Mouse (Mus musculus) G1E-ER4 (cell line): ENCODE data around the gene Olfr317. TPM values are rescaled to one million over a fixed set of nuclear protein-coding genes. Genes with fewer than 3 reads are reported as not detected.

Experiments
- GATA1 ChIP-seq: IDR thresholded peaks from one replicate; pipeline ENCODE4 v1.8.0; 2012; ENCODE audit warnings: low read length, inconsistent platforms
- polyA plus RNA-seq: library from polyadenylated mRNA; stranded (reverse); fragments of >175 nt; gene quantifications from 2 replicates; pipeline ENCODE4 v1.2.3, GENCODE M21; 2012

Gene Olfr317
- polyA plus RNA-seq = not detected in 2 replicates

DNA sequence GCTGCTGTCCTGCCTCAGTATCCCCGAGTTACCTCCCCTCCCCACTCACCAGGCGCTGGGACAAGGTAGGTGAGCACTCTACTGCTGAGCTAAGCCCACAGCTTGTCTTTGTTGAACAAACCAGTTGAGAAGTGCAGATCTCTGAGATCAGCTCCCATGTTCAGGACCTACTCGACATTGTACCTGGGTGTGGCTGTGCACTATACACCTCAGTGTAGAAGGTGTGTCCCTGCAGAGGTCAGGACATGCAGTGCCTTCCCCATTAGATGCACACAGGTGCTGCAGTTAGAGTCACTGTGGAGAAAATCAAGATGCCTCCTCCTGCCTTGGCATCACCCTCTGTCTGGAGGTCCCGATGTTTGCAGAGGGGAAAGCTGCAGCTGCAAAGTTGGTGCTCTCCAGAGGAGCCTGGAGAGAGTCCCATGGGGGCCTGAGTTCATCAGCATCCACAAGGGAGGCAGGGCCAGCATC lies at the start of gene Olfr317:
TSS of gene Olfr317 (minus strand) at position 421 of the 471 bp plus-strand sequence.
- no peak for TF ChIP-seq GATA1

DNA sequence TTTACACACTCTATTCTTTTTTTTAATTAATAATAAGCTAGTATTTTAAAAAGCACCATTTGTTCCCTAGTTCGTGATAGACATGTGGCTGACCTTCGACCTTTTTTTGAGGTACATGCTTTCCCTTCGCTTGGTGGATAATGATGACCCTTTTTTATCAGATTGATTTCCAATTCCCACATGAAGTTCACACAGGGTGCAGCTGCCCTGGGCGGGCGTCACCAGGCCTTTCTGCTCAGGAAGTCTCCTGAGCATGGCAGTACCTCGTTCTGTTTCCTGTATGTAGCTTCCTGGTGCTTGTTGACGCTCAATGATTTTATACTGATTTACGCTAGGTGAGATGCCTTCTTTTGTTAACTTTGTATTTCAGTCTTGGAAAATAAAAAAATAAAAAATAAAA lies 49.3 kb upstream of the Olfr317 start:
- no peak for TF ChIP-seq GATA1

DNA sequence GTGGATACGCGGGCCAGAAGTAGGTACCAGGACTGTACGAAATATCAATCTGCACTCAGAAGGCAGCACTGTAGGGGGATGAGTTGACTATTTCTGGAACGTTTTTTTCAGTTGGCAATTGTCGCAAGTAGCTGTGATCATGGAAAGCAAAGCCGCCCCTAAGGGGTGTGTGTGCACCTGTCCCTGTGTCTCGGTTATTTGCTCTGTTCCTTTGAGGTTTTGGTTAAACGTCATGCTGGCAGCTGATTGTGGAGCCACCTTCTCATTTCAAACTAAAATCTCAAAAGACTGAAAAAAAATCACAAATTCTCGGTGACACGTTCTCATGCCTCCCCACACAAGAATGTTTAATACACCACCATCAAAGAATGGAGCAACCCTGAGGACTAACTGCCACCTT lies 48.6 kb upstream of the Olfr317 start:
- no peak for TF ChIP-seq GATA1

DNA sequence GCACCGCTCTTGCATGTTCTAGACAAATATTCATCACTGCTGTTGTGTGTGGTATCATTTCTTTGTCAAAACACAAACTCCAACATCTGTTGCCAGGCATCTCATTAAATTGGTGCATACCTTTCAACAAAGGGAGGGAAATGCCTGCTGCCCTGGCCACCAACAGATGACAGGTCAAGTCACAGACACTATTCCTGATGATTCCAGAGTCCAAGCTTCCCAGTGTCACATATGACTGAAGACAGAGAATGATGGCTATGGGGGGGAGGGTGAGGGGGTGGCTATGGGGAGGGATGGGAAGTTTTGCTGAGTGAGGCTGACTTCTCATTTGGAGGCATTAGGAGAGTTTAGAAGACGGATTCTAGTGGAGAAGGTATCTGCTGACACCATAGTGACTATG lies 45.2 kb upstream of the Olfr317 start:
- TF ChIP-seq GATA1 = no peak

DNA sequence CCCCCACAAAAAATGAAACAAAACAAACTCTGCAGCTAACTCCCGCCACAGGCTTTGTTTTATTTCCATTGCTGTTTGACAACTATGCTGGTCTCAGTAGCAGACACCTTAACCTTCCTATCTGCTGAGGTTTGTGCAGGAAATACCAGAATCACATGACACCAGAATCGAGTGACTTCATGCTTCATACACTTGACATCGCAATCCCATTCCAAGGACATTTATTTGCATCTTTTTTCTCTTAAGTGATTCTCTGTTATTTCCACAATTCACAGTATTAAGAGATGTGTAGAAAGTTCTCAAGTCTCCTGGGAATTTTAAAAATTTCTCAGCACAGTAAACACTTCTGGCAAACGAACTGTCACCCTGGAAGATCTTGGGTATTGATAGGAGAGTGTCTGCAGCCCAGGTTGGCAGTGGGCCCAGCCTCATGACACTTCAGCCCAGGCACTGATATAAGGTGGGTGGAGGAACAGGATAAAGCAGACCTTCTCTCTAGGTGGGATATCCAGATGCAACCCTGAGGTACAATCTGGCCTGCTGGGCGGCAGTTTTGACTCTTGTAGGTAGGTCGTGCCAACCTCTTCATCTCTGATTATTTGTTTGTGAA lies 43.6 kb upstream of the Olfr317 start, which contains the start of gene Olfr314:
TSS of gene Olfr314 (plus strand) at position 473 of the 610 bp plus-strand sequence.
- no peak for TF ChIP-seq GATA1

DNA sequence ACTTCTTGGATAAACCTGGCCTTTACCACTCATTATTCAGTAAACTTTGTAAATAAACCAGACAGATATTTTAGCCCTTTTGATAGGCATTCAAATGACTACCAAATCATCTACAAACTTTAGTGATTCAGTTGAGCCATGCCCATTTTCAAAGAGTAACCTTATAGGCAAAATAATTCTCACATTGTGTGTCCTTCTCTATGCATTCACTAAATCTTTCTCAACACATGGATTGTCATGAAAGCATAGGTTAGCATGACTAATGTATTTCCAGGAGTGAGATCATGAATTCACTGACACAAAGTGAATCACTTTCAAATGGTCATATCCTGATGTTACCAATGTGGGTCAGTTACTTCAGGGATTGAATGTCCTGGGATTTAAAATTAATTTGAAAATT lies 33.9 kb upstream of the Olfr317 start, which contains the start of gene Olfr315:
TSS of gene Olfr315 (plus strand) at position 301 of the 400 bp plus-strand sequence.
- TF ChIP-seq GATA1 = no peak

DNA sequence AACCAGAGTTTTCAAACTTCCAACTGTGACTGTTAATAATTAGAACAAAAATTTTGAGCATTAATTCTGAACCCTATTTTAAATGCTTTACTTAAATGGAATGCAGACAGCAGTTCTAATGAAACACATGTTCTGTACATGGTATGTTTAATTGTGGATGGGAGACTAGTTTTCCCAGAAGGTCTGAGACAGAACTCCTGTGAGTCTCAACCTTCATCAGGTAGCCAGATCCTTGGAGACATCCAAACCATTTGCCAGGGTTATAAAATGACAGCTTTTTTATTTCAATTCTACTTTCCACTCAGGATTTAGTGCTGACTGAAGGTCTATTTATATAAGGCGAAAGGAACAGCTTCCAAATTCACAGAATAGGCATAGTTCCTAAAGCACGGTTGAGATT lies 13.4 kb upstream of the Olfr317 start, which contains the start of gene Olfr316:
TSS of gene Olfr316 (plus strand) at position 301 of the 400 bp plus-strand sequence.
- TF ChIP-seq GATA1 = no peak

DNA sequence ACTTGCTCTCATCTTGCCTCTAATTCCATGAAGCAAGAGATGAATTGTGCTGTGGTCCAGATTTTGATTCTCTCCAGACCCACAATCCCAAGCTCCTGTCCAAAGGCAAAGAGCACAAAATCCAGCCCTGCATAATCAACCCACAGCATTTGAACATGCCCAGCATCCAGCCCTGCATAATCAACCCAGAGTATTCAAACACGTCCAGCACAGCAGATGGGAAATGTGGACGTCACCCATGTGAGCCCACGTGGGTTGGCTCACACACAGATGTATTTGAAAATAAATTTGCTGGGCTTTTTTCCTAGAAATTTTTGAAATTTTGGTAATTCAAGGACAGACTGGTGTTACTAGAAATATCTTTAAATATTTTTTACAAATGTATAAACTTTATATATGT lies 5.6 kb downstream of the Olfr317 start:
- TF ChIP-seq GATA1 = no peak

DNA sequence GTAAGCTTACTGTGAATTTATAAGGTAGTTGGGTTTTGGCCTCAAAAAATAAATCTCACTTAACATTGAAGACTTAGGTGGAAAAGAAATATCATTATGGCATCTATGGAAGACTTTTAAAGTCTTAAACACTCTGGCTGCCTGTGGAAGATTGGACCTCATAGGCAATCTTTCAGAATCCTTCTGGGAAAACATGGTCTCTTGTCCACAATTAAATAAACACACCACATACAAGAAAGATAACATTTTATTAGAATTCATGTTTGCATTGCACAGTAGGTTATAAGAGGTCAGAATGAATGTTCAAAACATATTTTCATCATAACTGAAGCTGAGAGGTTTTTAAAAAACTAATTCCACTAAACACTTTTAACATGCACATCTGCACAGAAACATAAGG lies 15.1 kb downstream of the Olfr317 start, which contains the start of gene Olfr318:
TSS of gene Olfr318 (minus strand) at position 101 of the 400 bp plus-strand sequence.
- TF ChIP-seq GATA1 = no peak

DNA sequence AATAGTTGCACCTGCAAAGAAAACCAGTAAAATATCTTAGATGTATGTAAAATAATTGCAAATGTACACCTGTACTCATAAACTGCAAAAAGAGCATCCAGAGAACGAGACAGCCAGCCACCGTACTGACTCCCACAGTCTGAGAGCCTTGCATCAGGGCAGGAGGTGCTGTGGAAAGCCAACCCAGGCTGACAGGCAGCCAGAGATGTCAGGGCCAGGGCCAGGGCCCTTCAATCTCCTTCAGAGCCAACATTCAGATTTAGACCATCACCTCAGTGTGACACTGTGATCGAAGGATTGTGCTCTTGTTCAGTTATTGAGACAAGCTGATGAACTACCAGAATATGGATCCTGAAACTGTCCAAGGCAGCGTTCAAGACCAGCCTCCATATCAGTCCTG lies 19.3 kb downstream of the Olfr317 start:
- no peak for TF ChIP-seq GATA1

DNA sequence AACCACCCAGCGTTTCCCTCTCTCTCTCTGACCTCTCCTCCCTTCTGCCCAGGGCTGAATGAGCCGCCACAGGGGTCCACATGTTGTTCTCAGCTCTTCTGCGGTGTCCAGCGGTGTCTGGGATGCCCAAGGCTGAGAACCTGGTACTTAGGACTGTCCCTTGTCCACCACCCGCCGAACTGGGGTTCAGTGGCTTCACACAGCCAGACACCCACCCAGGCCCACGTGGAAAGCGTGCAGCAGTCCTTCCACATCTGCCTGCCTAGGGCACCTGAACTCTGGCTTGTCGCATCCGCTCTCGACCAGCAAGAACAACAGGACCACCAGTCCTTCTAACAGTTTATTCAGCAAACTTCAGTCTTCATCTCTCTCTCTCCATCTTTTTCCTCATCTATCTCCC lies 29.9 kb downstream of the Olfr317 start:
- TF ChIP-seq GATA1 = no peak

DNA sequence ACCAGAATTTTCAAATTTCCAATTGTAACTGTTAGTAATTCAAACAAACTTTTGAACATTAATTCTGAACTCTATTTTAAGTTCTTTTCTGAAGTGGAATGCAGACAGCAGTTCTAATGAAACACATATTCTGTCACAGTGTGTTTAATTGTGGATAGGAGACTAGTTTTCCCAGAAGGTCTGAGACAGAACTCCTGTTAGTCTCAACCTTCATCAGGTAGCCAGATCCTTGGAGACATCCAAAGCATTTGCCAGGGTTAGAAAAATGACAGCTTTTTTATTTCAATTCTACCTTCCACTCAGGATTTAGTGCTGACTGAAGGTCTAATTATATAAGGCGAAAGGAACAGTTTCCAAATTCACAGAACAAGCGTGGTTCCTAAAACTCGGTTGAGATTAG lies 40.1 kb downstream of the Olfr317 start, which contains the start of gene Olfr319:
TSS of gene Olfr319 (plus strand) at position 301 of the 400 bp plus-strand sequence.
- TF ChIP-seq GATA1 = no peak

Other genes with a start within 250 kb of the Olfr317 start
- not detected in 2 replicates for gene Olfr332, start 246.7 kb downstream of the Olfr317 start, polyA plus RNA-seq
- gene Olfr331, start 236.6 kb downstream of the Olfr317 start, polyA plus RNA-seq = not detected in 2 replicates
- not detected in 2 replicates for gene Olfr330, start 204.4 kb downstream of the Olfr317 start, polyA plus RNA-seq
- gene Olfr329-ps, start 192.8 kb downstream of the Olfr317 start, polyA plus RNA-seq = not detected in 2 replicates
- not detected in 2 replicates for gene Olfr328, start 183.6 kb downstream of the Olfr317 start, polyA plus RNA-seq
- gene Olfr224, start 168.7 kb downstream of the Olfr317 start, polyA plus RNA-seq = not detected in 2 replicates
- not detected in 2 replicates for gene Olfr325, start 161.5 kb downstream of the Olfr317 start, polyA plus RNA-seq
- gene Olfr324, start 144.1 kb downstream of the Olfr317 start, polyA plus RNA-seq = not detected in 2 replicates
- gene 2210407C18Rik, start 123.1 kb downstream of the Olfr317 start, polyA plus RNA-seq = not detected in 2 replicates
- gene Olfr323, start 108.7 kb downstream of the Olfr317 start, polyA plus RNA-seq = not detected in 2 replicates
- gene Trim58, start 98.7 kb downstream of the Olfr317 start, polyA plus RNA-seq = not detected in 2 replicates
- gene Olfr322, start 80.4 kb downstream of the Olfr317 start, polyA plus RNA-seq = not detected in 2 replicates
- not detected in 2 replicates for gene Olfr320, start 58.1 kb downstream of the Olfr317 start, polyA plus RNA-seq
- gene Olfr319, start 40.0 kb downstream of the Olfr317 start, polyA plus RNA-seq = not detected in 2 replicates
- not detected in 2 replicates for gene Olfr318, start 15.2 kb downstream of the Olfr317 start, polyA plus RNA-seq
- not detected in 2 replicates for gene Olfr316, start 13.5 kb upstream of the Olfr317 start, polyA plus RNA-seq
- not detected in 2 replicates for gene Olfr315, start 34.0 kb upstream of the Olfr317 start, polyA plus RNA-seq
- not detected in 2 replicates for gene Olfr314, start 43.7 kb upstream of the Olfr317 start, polyA plus RNA-seq
- gene Fam183b, start 62.7 kb upstream of the Olfr317 start, polyA plus RNA-seq = not detected in 2 replicates
- gene Olfr313, start 75.8 kb upstream of the Olfr317 start, polyA plus RNA-seq = not detected in 2 replicates
- gene Olfr312, start 90.0 kb upstream of the Olfr317 start, polyA plus RNA-seq = not detected in 2 replicates
- not detected in 2 replicates for gene Olfr311, start 100.0 kb upstream of the Olfr317 start, polyA plus RNA-seq
- 0.12 and 0.42 TPM in 2 replicates for gene Gm12258, start 107.9 kb upstream of the Olfr317 start, polyA plus RNA-seq
- gene 2810021J22Rik, start 128.0 kb upstream of the Olfr317 start, polyA plus RNA-seq = 0.02 TPM in 1 of 2 replicates, not detected in the other
- 1.1 and 1.5 TPM in 2 replicates for gene Zfp39, start 165.0 kb upstream of the Olfr317 start, polyA plus RNA-seq
- not detected in 2 replicates for gene Btnl10, start 178.7 kb upstream of the Olfr317 start, polyA plus RNA-seq
- gene Rnf187, start 199.7 kb upstream of the Olfr317 start, polyA plus RNA-seq = 434 and 543 TPM in 2 replicates
- 0.11 TPM in 1 of 2 replicates, not detected in the other for gene Hist3h2ba, start 209.7 kb upstream of the Olfr317 start, polyA plus RNA-seq
- gene Hist3h2a, start 215.5 kb upstream of the Olfr317 start, polyA plus RNA-seq = 4.0 and 6.8 TPM in 2 replicates
- 2.5 TPM in 1 of 2 replicates, not detected in the other for gene Trim17, start 215.5 kb upstream of the Olfr317 start, polyA plus RNA-seq
- gene Trim11, start 238.9 kb upstream of the Olfr317 start, polyA plus RNA-seq = 78.0 and 93.7 TPM in 2 replicates